Mouse (Mus musculus) erythroblast, adult 5-6 weeks (primary cell): ENCODE data around the gene Gabpb2. TPM values are rescaled to one million over a fixed set of nuclear protein-coding genes. Genes with fewer than 3 reads are reported as not detected.
"Not testable (repeated sequence)": the region's sequence is repeated elsewhere in the genome, so short reads cannot be mapped to it uniquely, and the experiment has no call there.

Experiments
- ATAC-seq: replicated peaks from 2 replicates; pipeline ENCODE4 v1.8.0; 2016; ENCODE audit warnings: moderate number of reproducible peaks, mild to moderate bottlenecking, moderate TSS enrichment, inconsistent platforms; ENCODE audit not compliant: poor library complexity, low FRiP score, severe bottlenecking
- total RNA-seq, 2 experiments: library from RNA; stranded (forward) in 1 of 2; stranded (reverse) in 1 of 2; fragments of 150-400 nt in 1 of 2; fragments of 200-764, 138-1000 nt in 1 of 2; gene quantifications; 2 replicates each; pipeline versions ENCODE4 v1.2.3 to v1.2.4; 2015 to 2017; ENCODE audit warnings: low replicate concordance in 2 of 2

Gene Gabpb2
- total RNA-seq, 2 experiments from 2014 or later = 12.5 to 38.1 TPM

- peak; percentile 93 for ATAC-seq
These were observed 84.0 kb downstream of the Gabpb2 start, which contains the start of the genes Scnm1 and Lysmd1 for GRCm38 (mm10) chr3:95133680-95134101. Gene Scnm1 (minus strand): TSS chr3:95134011. Gene Lysmd1 (plus strand): TSS chr3:95134088.

DNA sequence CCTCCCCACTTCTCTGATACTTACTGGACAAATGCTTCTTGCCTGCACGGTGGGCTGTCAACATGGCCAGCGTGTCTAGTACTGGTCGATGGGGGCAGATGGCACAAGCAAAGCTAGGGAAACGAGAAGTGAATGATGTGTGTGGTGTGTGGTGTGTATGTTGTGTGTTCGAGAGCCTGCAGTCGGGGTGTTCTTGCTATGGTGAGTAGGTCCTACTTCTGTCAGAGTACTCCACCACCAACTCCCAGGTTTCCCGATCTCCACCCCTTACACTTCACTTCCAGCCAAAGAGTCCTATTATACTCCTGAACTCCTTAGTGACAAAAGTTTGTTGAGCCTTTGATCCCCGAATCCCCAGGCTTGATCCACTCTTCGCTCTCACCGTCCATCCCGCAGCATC, 84.5 kb downstream of the Gabpb2 start:
- ATAC-seq = 0 out of 2 replicates have a peak, but pooled peaks have one; percentile 3

DNA sequence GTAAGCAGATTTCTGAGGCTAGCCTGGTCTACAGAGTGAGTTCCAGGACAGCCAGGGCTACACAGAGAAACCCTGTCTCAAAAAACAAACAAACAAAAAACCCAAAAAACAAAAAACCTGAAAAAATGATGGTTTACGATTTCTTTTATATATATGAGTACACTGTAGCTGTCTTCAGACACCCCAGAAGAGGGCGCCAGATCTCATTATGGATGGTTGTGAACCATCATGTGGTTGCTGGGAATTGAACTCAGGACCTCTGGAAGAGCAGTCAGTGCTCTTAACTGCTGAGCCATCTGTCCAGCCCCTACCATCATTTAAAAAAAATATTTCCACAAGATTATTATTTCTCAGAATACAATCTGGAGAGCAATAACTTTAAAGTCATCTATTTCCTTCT, 85.3 kb downstream of the Gabpb2 start:
- ATAC-seq = not testable (repeated sequence)

Other genes starting within 250 kb of the Gabpb2 start
- 8.6 and 14.4 TPM in 2 replicates for gene Pi4kb, start 243.2 kb downstream of the Gabpb2 start, total RNA-seq (2015; ENCODE audit: low replicate concordance)
- gene Pi4kb, start 243.2 kb downstream of the Gabpb2 start, total RNA-seq (2017; ENCODE audit: low replicate concordance) = 7.8 and 21.9 TPM in 2 replicates
- 5.9 and 6.5 TPM in 2 replicates for gene Zfp687, start 202.5 kb downstream of the Gabpb2 start, total RNA-seq (2015; ENCODE audit: low replicate concordance)
- 4.3 and 6.4 TPM in 2 replicates for gene Zfp687, start 202.5 kb downstream of the Gabpb2 start, total RNA-seq (2017; ENCODE audit: low replicate concordance)
- 76.9 and 89.3 TPM in 2 replicates for gene Psmd4, start 175.3 kb downstream of the Gabpb2 start, total RNA-seq (2015; ENCODE audit: low replicate concordance)
- gene Psmd4, start 175.3 kb downstream of the Gabpb2 start, total RNA-seq (2017; ENCODE audit: low replicate concordance) = 102 and 150 TPM in 2 replicates
- gene Pip5k1a, start 111.0 kb downstream of the Gabpb2 start, total RNA-seq (2015; ENCODE audit: low replicate concordance) = 31.5 and 42.4 TPM in 2 replicates
- gene Pip5k1a, start 111.0 kb downstream of the Gabpb2 start, total RNA-seq (2017; ENCODE audit: low replicate concordance) = 71.0 and 81.5 TPM in 2 replicates
- gene Vps72, start 106.9 kb downstream of the Gabpb2 start, total RNA-seq (2015; ENCODE audit: low replicate concordance) = 8.5 and 19.4 TPM in 2 replicates
- gene Vps72, start 106.9 kb downstream of the Gabpb2 start, total RNA-seq (2017; ENCODE audit: low replicate concordance) = 14.6 and 18.8 TPM in 2 replicates
- gene Tmod4, start 93.4 kb downstream of the Gabpb2 start, total RNA-seq (2015; ENCODE audit: low replicate concordance) = not detected in 2 replicates
- 0.17 and 3.3 TPM in 2 replicates for gene Tmod4, start 93.4 kb downstream of the Gabpb2 start, total RNA-seq (2017; ENCODE audit: low replicate concordance)
- 36.4 and 39.0 TPM in 2 replicates for gene Scnm1, start 83.9 kb downstream of the Gabpb2 start, total RNA-seq (2015; ENCODE audit: low replicate concordance)
- 38.9 and 39.8 TPM in 2 replicates for gene Scnm1, start 83.9 kb downstream of the Gabpb2 start, total RNA-seq (2017; ENCODE audit: low replicate concordance)
- 7.7 and 12.1 TPM in 2 replicates for gene Lysmd1, start 83.8 kb downstream of the Gabpb2 start, total RNA-seq (2015; ENCODE audit: low replicate concordance)
- 11.7 and 13.7 TPM in 2 replicates for gene Lysmd1, start 83.8 kb downstream of the Gabpb2 start, total RNA-seq (2017; ENCODE audit: low replicate concordance)
- 10.2 and 17.1 TPM in 2 replicates for gene Tnfaip8l2, start 75.6 kb downstream of the Gabpb2 start, total RNA-seq (2015; ENCODE audit: low replicate concordance)
- 6.0 and 12.4 TPM in 2 replicates for gene Tnfaip8l2, start 75.6 kb downstream of the Gabpb2 start, total RNA-seq (2017; ENCODE audit: low replicate concordance)
- not detected in 2 replicates for gene Sema6c, start 57.5 kb downstream of the Gabpb2 start, total RNA-seq (2015; ENCODE audit: low replicate concordance)
- gene Sema6c, start 57.5 kb downstream of the Gabpb2 start, total RNA-seq (2017; ENCODE audit: low replicate concordance) = not detected in 2 replicates
- 35.9 and 53.4 TPM in 2 replicates for gene Cdc42se1, start 10.8 kb upstream of the Gabpb2 start, total RNA-seq (2015; ENCODE audit: low replicate concordance)
- gene Cdc42se1, start 10.8 kb upstream of the Gabpb2 start, total RNA-seq (2017; ENCODE audit: low replicate concordance) = 12.8 and 21.5 TPM in 2 replicates
- gene Mllt11, start 14.3 kb upstream of the Gabpb2 start, total RNA-seq (2015; ENCODE audit: low replicate concordance) = 3.1 TPM in 1 of 2 replicates, not detected in the other
- 0.14 TPM in 1 of 2 replicates, not detected in the other for gene Mllt11, start 14.3 kb upstream of the Gabpb2 start, total RNA-seq (2017; ENCODE audit: low replicate concordance)
- gene Gm128, start 23.7 kb upstream of the Gabpb2 start, total RNA-seq (2015; ENCODE audit: low replicate concordance) = not detected in 2 replicates
- gene Gm128, start 23.7 kb upstream of the Gabpb2 start, total RNA-seq (2017; ENCODE audit: low replicate concordance) = not detected in 2 replicates
- gene Bnipl, start 33.3 kb upstream of the Gabpb2 start, total RNA-seq (2015; ENCODE audit: low replicate concordance) = not detected in 2 replicates
- 0.68 TPM in 1 of 2 replicates, not detected in the other for gene Bnipl, start 33.3 kb upstream of the Gabpb2 start, total RNA-seq (2017; ENCODE audit: low replicate concordance)
- gene Mindy1, start 63.4 kb upstream of the Gabpb2 start, total RNA-seq (2015; ENCODE audit: low replicate concordance) = 23.2 and 27.4 TPM in 2 replicates
- gene Mindy1, start 63.4 kb upstream of the Gabpb2 start, total RNA-seq (2017; ENCODE audit: low replicate concordance) = 17.7 and 28.2 TPM in 2 replicates
- gene Prune1, start 64.2 kb upstream of the Gabpb2 start, total RNA-seq (2015; ENCODE audit: low replicate concordance) = 3.3 and 7.5 TPM in 2 replicates
- gene Prune1, start 64.2 kb upstream of the Gabpb2 start, total RNA-seq (2017; ENCODE audit: low replicate concordance) = 2.6 and 4.4 TPM in 2 replicates
- 2.7 and 3.3 TPM in 2 replicates for gene Anxa9, start 89.3 kb upstream of the Gabpb2 start, total RNA-seq (2015; ENCODE audit: low replicate concordance)
- 0.98 and 2.1 TPM in 2 replicates for gene Anxa9, start 89.3 kb upstream of the Gabpb2 start, total RNA-seq (2017; ENCODE audit: low replicate concordance)
- gene Cers2, start 96.9 kb upstream of the Gabpb2 start, total RNA-seq (2015; ENCODE audit: low replicate concordance) = 45.1 and 45.2 TPM in 2 replicates
- 26.8 and 31.9 TPM in 2 replicates for gene Cers2, start 96.9 kb upstream of the Gabpb2 start, total RNA-seq (2017; ENCODE audit: low replicate concordance)
- gene Setdb1, start 139.3 kb upstream of the Gabpb2 start, total RNA-seq (2015; ENCODE audit: low replicate concordance) = 6.1 and 20.6 TPM in 2 replicates
- gene Setdb1, start 139.3 kb upstream of the Gabpb2 start, total RNA-seq (2017; ENCODE audit: low replicate concordance) = 6.6 and 7.5 TPM in 2 replicates
- not detected in 2 replicates for gene 4930558C23Rik, start 184.9 kb upstream of the Gabpb2 start, total RNA-seq (2015; ENCODE audit: low replicate concordance)
- not detected in 2 replicates for gene 4930558C23Rik, start 184.9 kb upstream of the Gabpb2 start, total RNA-seq (2017; ENCODE audit: low replicate concordance)
- gene Arnt, start 216.5 kb upstream of the Gabpb2 start, total RNA-seq (2015; ENCODE audit: low replicate concordance) = 35.9 and 43.1 TPM in 2 replicates
- 36.0 and 53.4 TPM in 2 replicates for gene Arnt, start 216.5 kb upstream of the Gabpb2 start, total RNA-seq (2017; ENCODE audit: low replicate concordance)